Mouse (Mus musculus) B cell, adult 62 days (primary cell): ENCODE data around the gene Csk. TPM values are rescaled to one million over a fixed set of nuclear protein-coding genes. Genes with fewer than 3 reads are reported as not detected.

Experiments used
- total RNA-seq: library from RNA; stranded (reverse); gene quantifications from 4 replicates; pipeline ENCODE4 v1.2.4, GENCODE M21; 2023

Csk gene
- total RNA-seq: 505 to 571 TPM (median 559 TPM) in 4 replicates

GRCm38 (mm10) chr9:57653283-57653682 lies at the start of gene Csk:
Gene Csk (minus strand): TSS chr9:57653631.

GRCm38 (mm10) chr9:57687751-57688150 lies 34.3 kb upstream of the Csk start, which contains the start of gene Cyp1a1:
Gene Cyp1a1 (plus strand): TSS chr9:57687928.

GRCm38 (mm10) chr9:57683520-57683919 lies 30.1 kb upstream of the Csk start, which contains the start of gene Cyp1a2:
Gene Cyp1a2 (minus strand): TSS chr9:57683703.

GRCm38 (mm10) chr9:57620674-57621073 lies 32.8 kb downstream of the Csk start, which contains the start of gene Lman1l:
Gene Lman1l (minus strand): TSS chr9:57620774.

GRCm38 (mm10) chr9:57606139-57606851 lies 47.1 kb downstream of the Csk start, which contains the start of gene Cplx3:
Gene Cplx3 (minus strand): TSS chr9:57606281.

GRCm38 (mm10) chr9:57589224-57590126 lies 64.0 kb downstream of the Csk start, which contains the start of gene Ulk3:
Gene Ulk3 (plus strand): TSS chr9:57589452.

Other genes starting within 250 kb of the Csk start
- 74.8 to 88.2 TPM (median 80.7 TPM) in 4 replicates for gene Ppcdc, start 213.5 kb downstream of the Csk start, total RNA-seq
- gene Scamp5, start 185.6 kb downstream of the Csk start, total RNA-seq: 0.30 to 0.57 TPM (median 0.53 TPM) in 3 of 4 replicates, not detected in the other
- 0.43 to 0.95 TPM in 2 of 4 replicates, not detected in the others for gene Rpp25, start 149.6 kb downstream of the Csk start, total RNA-seq
- 84.0 to 104 TPM (median 98.3 TPM) in 4 replicates for gene Cox5a, start 132.4 kb downstream of the Csk start, total RNA-seq
- 11.6 to 15.8 TPM (median 11.9 TPM) in 4 replicates for gene Fam219b, start 116.1 kb downstream of the Csk start, total RNA-seq
- 9.3 to 11.6 TPM (median 11.3 TPM) in 4 replicates for gene Mpi, start 100.9 kb downstream of the Csk start, total RNA-seq
- 114 to 133 TPM (median 125 TPM) in 4 replicates for gene Scamp2, start 92.7 kb downstream of the Csk start, total RNA-seq
- 88.8 to 105 TPM (median 91.0 TPM) in 4 replicates for gene Ulk3, start 64.2 kb downstream of the Csk start, total RNA-seq
- gene Cplx3, start 47.4 kb downstream of the Csk start, total RNA-seq: 0.21 to 0.27 TPM in 2 of 4 replicates, not detected in the others
- gene Lman1l, start 32.9 kb downstream of the Csk start, total RNA-seq: 0.50 to 0.69 TPM (median 0.58 TPM) in 4 replicates
- not detected in 4 replicates for gene Cyp1a2, start 30.1 kb upstream of the Csk start, total RNA-seq
- gene Cyp1a1, start 34.3 kb upstream of the Csk start, total RNA-seq: not detected in 4 replicates
- 20.1 to 22.5 TPM (median 20.7 TPM) in 4 replicates for gene Edc3, start 54.9 kb upstream of the Csk start, total RNA-seq
- gene Clk3, start 112.2 kb upstream of the Csk start, total RNA-seq: 200 to 224 TPM (median 217 TPM) in 4 replicates
- gene Arid3b, start 183.2 kb upstream of the Csk start, total RNA-seq: 104 to 119 TPM (median 105 TPM) in 4 replicates